Mouse (Mus musculus) ES-E14 (cell line): ENCODE data around the gene Slc2a2.

ENCODE experiments used
- CHD2 ChIP-seq: IDR thresholded peaks from 2 replicates; pipeline ENCODE4 v1.6.1; 2014; ENCODE audit warnings: mild to moderate bottlenecking, low read depth, low read length, inconsistent platforms
- HCFC1 ChIP-seq: IDR thresholded peaks from 2 replicates; pipeline ENCODE4 v1.6.1; 2012; ENCODE audit warnings: low read length, inconsistent platforms, borderline replicate concordance; ENCODE audit not compliant: insufficient read depth
- MAFK ChIP-seq: IDR thresholded peaks from 2 replicates; pipeline ENCODE4 v1.6.1; 2014; ENCODE audit warnings: mild to moderate bottlenecking, low read depth, low read length, inconsistent platforms; ENCODE audit not compliant: insufficient read depth
- ZC3H11A ChIP-seq: IDR thresholded peaks from 2 replicates; pipeline ENCODE4 v1.6.1; 2012; ENCODE audit warnings: low read depth, mild to moderate bottlenecking, inconsistent platforms, low read length, borderline replicate concordance
- ZNF384 ChIP-seq: IDR thresholded peaks from 2 replicates; pipeline ENCODE4 v1.6.1; 2012; ENCODE audit warnings: low read depth, low read length, inconsistent platforms

- TF ChIP-seq HCFC1: no peak
- no peak for TF ChIP-seq ZNF384
- no peak for TF ChIP-seq CHD2
- TF ChIP-seq MAFK: no peak
- no peak for TF ChIP-seq ZC3H11A
Measured at GRCm38 (mm10) chr3:28696162-28696561, 1.5 kb upstream of the Slc2a2 start.
